Comparison of ENCODE assay signal across 19 mouse cellular contexts in genomic region chr16:10764323-10764722, GRCm38 (mm10). TPM values are rescaled to one million over a fixed set of nuclear protein-coding genes. Genes with fewer than 3 reads are reported as not detected.
DNase-seq lines count a peak whose midpoint lies in the region; ATAC-seq and TF ChIP-seq lines count a peak whose summit lies in the region.
"Had no signal": no experiment of that assay in that cellular context is flagged by ENCODE, and none has a peak within 500 bp of the region (broad histone marks: within the 10 kb centered on the region; RNA-seq: fewer than 3 reads in every experiment).

No protein-coding gene starts in this region.

- H3K9ac ChIP-seq in lung, embryonic 14.5 days: no peak overlapping the region
- no peak overlapping the region for H3K9ac ChIP-seq in lung, postnatal 0 days (replicated peaks; ENCODE audit: low read depth)
- H3K9ac ChIP-seq in liver, postnatal 0 days (replicated peaks): no peak overlapping the region
- H3K9ac ChIP-seq: forebrain, embryonic 13.5 days; forebrain, postnatal 0 days; heart, embryonic 12.5 days; hindbrain, embryonic 12.5 days had no signal

- 36% methylated on average over 2 of the region's 2 CpGs for WGBS in kidney, adult 2 months
- 5% methylated on average over 2 of the region's 2 CpGs for WGBS in lung, embryonic 14.5 days
- 27% methylated on average over 2 of the region's 2 CpGs for WGBS in lung, adult 2 months
- WGBS in lung, postnatal 0 days: 8% methylated on average over 2 of the region's 2 CpGs
- WGBS in liver, postnatal 0 days (ENCODE audit: insufficient replicate concordance): 35% methylated on average over 2 of the region's 2 CpGs

- no peak for TF ChIP-seq EP300 in lung, postnatal 0 days (IDR thresholded peaks at IDR 0.05)
- TF ChIP-seq EP300 in liver, postnatal 0 days (IDR thresholded peaks at IDR 0.05; ENCODE audit: low read depth): no peak

- peak; percentile 49; the same call in 1 of the 2 replicates for ATAC-seq in lung, embryonic 14.5 days (ENCODE audit: insufficient read depth)
- peak; percentile 56; the same call in 1 of the 2 replicates for ATAC-seq in lung, postnatal 0 days
- ATAC-seq in liver, postnatal 0 days: no peak
- ATAC-seq: forebrain, embryonic 13.5 days; forebrain, postnatal 0 days had no signal

- H3K27ac ChIP-seq in kidney, adult 2 months (ENCODE audit: insufficient read depth, low read depth, low read length): no peak overlapping the region
- H3K27ac ChIP-seq in lung, embryonic 14.5 days (ENCODE audit: low read depth): no peak overlapping the region
- no peak overlapping the region for H3K27ac ChIP-seq in lung, postnatal 0 days (ENCODE audit: low read length)
- no peak overlapping the region for H3K27ac ChIP-seq in liver, postnatal 0 days (ENCODE audit: low read depth)
- H3K27ac ChIP-seq: embryonic facial prominence, embryonic 10.5 days; forebrain, embryonic 13.5 days; hindbrain, embryonic 12.5 days had no signal

- no peak for TF ChIP-seq CTCF in kidney, adult 2 months (conservative IDR thresholded peaks at IDR 0.05; ENCODE audit: insufficient read depth, insufficient read length, low read depth, low read length)
- TF ChIP-seq CTCF in lung, embryonic 14.5 days (IDR thresholded peaks at IDR 0.05; ENCODE audit: low read depth): no peak
- TF ChIP-seq CTCF in lung, adult 2 months (IDR thresholded peaks at IDR 0.05; ENCODE audit: insufficient read depth, low read length): no peak
- no peak for TF ChIP-seq CTCF in lung, postnatal 0 days (IDR thresholded peaks at IDR 0.05)
- no peak for TF ChIP-seq CTCF in liver, postnatal 0 days (IDR thresholded peaks at IDR 0.05; ENCODE audit: low read depth)

- H3K4me1 ChIP-seq in kidney, adult 2 months (ENCODE audit: control insufficient read depth, insufficient read depth, low read length): no peaks in the 10 kb centered on the region
- peaks cover 9% of the 10 kb centered on the region; the same call in 1 of the 2 replicates for H3K4me1 ChIP-seq in lung, embryonic 14.5 days (ENCODE audit: insufficient read depth)
- no peaks in the 10 kb centered on the region for H3K4me1 ChIP-seq in lung, adult 2 months (ENCODE audit: control insufficient read depth, insufficient read depth, low read length)
- peaks cover 6% of the 10 kb centered on the region; the same call in 1 of the 2 replicates for H3K4me1 ChIP-seq in lung, postnatal 0 days (ENCODE audit: insufficient read depth, low read depth, low read length)
- H3K4me1 ChIP-seq in liver, postnatal 0 days (ENCODE audit: insufficient read depth): peaks cover 14% of the 10 kb centered on the region
- H3K4me1 ChIP-seq: forebrain, embryonic 13.5 days had no signal

- no peaks in the 10 kb centered on the region for H3K9me3 ChIP-seq in lung, embryonic 14.5 days (ENCODE audit: low read depth, low read length)
- H3K9me3 ChIP-seq in lung, postnatal 0 days (ENCODE audit: low read length): no peaks in the 10 kb centered on the region
- H3K9me3 ChIP-seq in liver, postnatal 0 days (ENCODE audit: low read length): no peaks in the 10 kb centered on the region
- H3K9me3 ChIP-seq: embryonic facial prominence, embryonic 10.5 days; forebrain, embryonic 13.5 days; heart, embryonic 12.5 days; hindbrain, embryonic 12.5 days had no signal

- no peak overlapping the region for H3K4me2 ChIP-seq in lung, embryonic 14.5 days
- no peak overlapping the region for H3K4me2 ChIP-seq in lung, postnatal 0 days (replicated peaks; ENCODE audit: low read depth, low read length)
- H3K4me2 ChIP-seq in liver, postnatal 0 days (ENCODE audit: low read depth, low read length): no peak overlapping the region
- H3K4me2 ChIP-seq: forebrain, embryonic 13.5 days; heart, embryonic 12.5 days; hindbrain, embryonic 12.5 days had no signal

- H3K27me3 ChIP-seq in kidney, adult 2 months (replicated peaks; ENCODE audit: control insufficient read depth, insufficient read depth, low read length): no peaks in the 10 kb centered on the region
- H3K27me3 ChIP-seq in lung, embryonic 14.5 days (ENCODE audit: insufficient read depth, low read length): no peaks in the 10 kb centered on the region
- H3K27me3 ChIP-seq in lung, postnatal 0 days (replicated peaks; ENCODE audit: insufficient read depth, low read length): no peaks in the 10 kb centered on the region
- 0 out of 2 replicates have a peak, but pooled peaks cover 4% of the 10 kb centered on the region for H3K27me3 ChIP-seq in liver, postnatal 0 days (ENCODE audit: insufficient read depth, low read length)

- peak; percentile 28 for DNase-seq in kidney, adult 2 months
- DNase-seq in kidney, postnatal 14 days: no peak
- DNase-seq in lung, embryonic 14.5 days: peak; percentile 85
- DNase-seq in lung, adult 2 months: no peak
- DNase-seq in lung, postnatal 0 days (ENCODE audit: low spot score): peak; percentile 68
- DNase-seq in lung, postnatal 14 days: peak; percentile 58
- DNase-seq in liver, postnatal 0 days: no peak
- DNase-seq: adrenal gland, adult 8-10 months; adrenal gland, postnatal 36 days; cerebellum, adult 2 months; cerebellum, postnatal 10 days; forebrain, postnatal 0 days; gastrocnemius, postnatal 25 days had no signal

- no peak for TF ChIP-seq POLR2A in kidney, adult 2 months (IDR thresholded peaks at IDR 0.05; ENCODE audit: low read depth, low read length)
- no peak for TF ChIP-seq POLR2A in lung, adult 2 months (IDR thresholded peaks at IDR 0.05; ENCODE audit: borderline replicate concordance, extremely low read depth, low read depth, low read length)

- H3K36me3 ChIP-seq in kidney, adult 2 months (ENCODE audit: control insufficient read depth, insufficient read depth, low read length): no peaks in the 10 kb centered on the region
- H3K36me3 ChIP-seq in lung, embryonic 14.5 days (ENCODE audit: insufficient read depth): no peaks in the 10 kb centered on the region
- no peaks in the 10 kb centered on the region for H3K36me3 ChIP-seq in lung, postnatal 0 days (ENCODE audit: insufficient read depth, low read length)
- no peaks in the 10 kb centered on the region for H3K36me3 ChIP-seq in liver, postnatal 0 days (replicated peaks; ENCODE audit: insufficient read depth, low read length)
- H3K36me3 ChIP-seq: embryonic facial prominence, embryonic 10.5 days; heart, embryonic 12.5 days; hindbrain, embryonic 12.5 days had no signal

- H3K4me3 ChIP-seq in kidney, adult 2 months (ENCODE audit: insufficient read depth, low read depth, low read length): no peak overlapping the region
- H3K4me3 ChIP-seq in lung, embryonic 14.5 days (ENCODE audit: low read depth, low read length): no peak overlapping the region
- no peak overlapping the region for H3K4me3 ChIP-seq in lung, adult 2 months (replicated peaks; ENCODE audit: extremely low read depth, low read depth, low read length)
- H3K4me3 ChIP-seq in lung, postnatal 0 days (ENCODE audit: low read depth, low read length): no peak overlapping the region
- no peak overlapping the region for H3K4me3 ChIP-seq in liver, postnatal 0 days (ENCODE audit: low read depth, low read length)
- H3K4me3 ChIP-seq: embryonic facial prominence, embryonic 10.5 days; forebrain, embryonic 13.5 days; heart, embryonic 12.5 days; hindbrain, embryonic 12.5 days had no signal

RNA-seq across cellular contexts. Expression of gene Socs1, which starts 21.0 kb away (rescaled TPM):
- 1.8 and 2.7 TPM in 2 replicates for polyA plus RNA-seq in kidney, adult 2 months (2012; rRNA removed)
- polyA plus RNA-seq in lung, embryonic 14.5 days (2014; fragmentation: Nextera tagmentation; extraction: Ambion mirVana): 9.1 and 9.3 TPM in 2 replicates
- polyA plus RNA-seq in lung, adult 2 months (2012; rRNA removed): 8.8 and 11.6 TPM in 2 replicates
- 9.0 and 13.4 TPM in 2 replicates for polyA plus RNA-seq in lung, postnatal 0 days (2015; fragmentation: Nextera tagmentation; extraction: Ambion mirVana)
- polyA plus RNA-seq in liver, postnatal 0 days (2015; fragmentation: Nextera tagmentation; extraction: Ambion mirVana): 1.6 TPM in 2 replicates

RNA-seq across cellular contexts. Expression of gene Tnp2, which starts 24.1 kb away (rescaled TPM):
- 3.7 and 8.9 TPM in 2 replicates for polyA plus RNA-seq in kidney, adult 2 months (2012; rRNA removed)
- not detected in 2 replicates for polyA plus RNA-seq in lung, embryonic 14.5 days (2014; fragmentation: Nextera tagmentation; extraction: Ambion mirVana)
- 0.82 and 2.7 TPM in 2 replicates for polyA plus RNA-seq in lung, adult 2 months (2012; rRNA removed)
- not detected in 2 replicates for polyA plus RNA-seq in lung, postnatal 0 days (2015; fragmentation: Nextera tagmentation; extraction: Ambion mirVana)
- polyA plus RNA-seq in liver, postnatal 0 days (2015; fragmentation: Nextera tagmentation; extraction: Ambion mirVana): not detected in 2 replicates
- polyA plus RNA-seq: cerebellum, adult 2 months; embryonic facial prominence, embryonic 10.5 days; embryonic facial prominence, embryonic 14.5 days; forebrain, embryonic 13.5 days; forebrain, postnatal 0 days; heart, embryonic 12.5 days; hindbrain, embryonic 12.5 days had no signal

RNA-seq across cellular contexts. Expression of gene Prm3, which starts 26.4 kb away (rescaled TPM):
- not detected in 2 replicates for polyA plus RNA-seq in kidney, adult 2 months (2012; rRNA removed)
- polyA plus RNA-seq in lung, embryonic 14.5 days (2014; fragmentation: Nextera tagmentation; extraction: Ambion mirVana): not detected in 2 replicates
- not detected in 2 replicates for polyA plus RNA-seq in lung, adult 2 months (2012; rRNA removed)
- polyA plus RNA-seq in lung, postnatal 0 days (2015; fragmentation: Nextera tagmentation; extraction: Ambion mirVana): not detected in 2 replicates
- polyA plus RNA-seq in liver, postnatal 0 days (2015; fragmentation: Nextera tagmentation; extraction: Ambion mirVana): not detected in 2 replicates
- polyA plus RNA-seq: cerebellum, adult 2 months; embryonic facial prominence, embryonic 10.5 days; embryonic facial prominence, embryonic 14.5 days; forebrain, embryonic 13.5 days; forebrain, postnatal 0 days; heart, embryonic 12.5 days; heart, embryonic 16.5 days; hindbrain, embryonic 12.5 days had no signal

RNA-seq across cellular contexts. Expression of gene Prm2, which starts 31.6 kb away (rescaled TPM):
- 1.8 and 5.4 TPM in 2 replicates for polyA plus RNA-seq in kidney, adult 2 months (2012; rRNA removed)
- polyA plus RNA-seq in lung, embryonic 14.5 days (2014; fragmentation: Nextera tagmentation; extraction: Ambion mirVana): not detected in 2 replicates
- polyA plus RNA-seq in lung, adult 2 months (2012; rRNA removed): 0.83 and 1.8 TPM in 2 replicates
- polyA plus RNA-seq in lung, postnatal 0 days (2015; fragmentation: Nextera tagmentation; extraction: Ambion mirVana): not detected in 2 replicates
- not detected in 2 replicates for polyA plus RNA-seq in liver, postnatal 0 days (2015; fragmentation: Nextera tagmentation; extraction: Ambion mirVana)
- polyA plus RNA-seq: cerebellum, adult 2 months; embryonic facial prominence, embryonic 10.5 days; embryonic facial prominence, embryonic 14.5 days; forebrain, embryonic 13.5 days; forebrain, postnatal 0 days; heart, embryonic 12.5 days; heart, embryonic 16.5 days; hindbrain, embryonic 12.5 days had no signal

RNA-seq across cellular contexts. Expression of gene Prm1, which starts 41.3 kb away (rescaled TPM):
- polyA plus RNA-seq in kidney, adult 2 months (2012; rRNA removed): 1.8 and 4.0 TPM in 2 replicates
- not detected in 2 replicates for polyA plus RNA-seq in lung, embryonic 14.5 days (2014; fragmentation: Nextera tagmentation; extraction: Ambion mirVana)
- 0.36 and 1.8 TPM in 2 replicates for polyA plus RNA-seq in lung, adult 2 months (2012; rRNA removed)
- not detected in 2 replicates for polyA plus RNA-seq in lung, postnatal 0 days (2015; fragmentation: Nextera tagmentation; extraction: Ambion mirVana)
- polyA plus RNA-seq in liver, postnatal 0 days (2015; fragmentation: Nextera tagmentation; extraction: Ambion mirVana): not detected in 2 replicates
- polyA plus RNA-seq: cerebellum, adult 2 months; embryonic facial prominence, embryonic 14.5 days; forebrain, embryonic 13.5 days; forebrain, postnatal 0 days; heart, embryonic 12.5 days; hindbrain, embryonic 12.5 days had no signal

Comparison
In these comparisons a context has a peak if more than half of its experiments do, and no peak if none do; other contexts are left out.
1. DNase-seq: peak in kidney, adult 2 months (single experiment), lung, embryonic 14.5 days (single experiment), lung, postnatal 0 days (single experiment) and lung, postnatal 14 days (single experiment); none in kidney, postnatal 14 days (single experiment), lung, adult 2 months (single experiment) and liver, postnatal 0 days (single experiment).